Mouse (Mus musculus): ENCODE data around the gene Usp20. TPM values are rescaled to one million over a fixed set of nuclear protein-coding genes. Genes with fewer than 3 reads are reported as not detected.

The Usp20 gene
- total and polyA plus RNA-seq, 3 experiments = 3.4 to 13.8 (median 12.0) TPM

- Histone ChIP-seq H3K9me3 (replicated peaks; ENCODE audit: low read length) (peaks cover 5% of the 10 kb centered on the region), H3K4me3 (replicated peaks in 1 of 3; ENCODE audit: low read depth in 2 of 3, low read length in 2 of 3, poor library complexity in 1 of 3) (no peak overlapping the region), H3K4me2 (ENCODE audit: insufficient read depth, low read depth, poor library complexity, severe bottlenecking) (no peak overlapping the region), H3K79me2 (replicated peaks; ENCODE audit: control insufficient read depth, extremely low read depth, insufficient read depth, poor library complexity, severe bottlenecking) (no peaks in the 10 kb centered on the region), H3K4me1 (ENCODE audit: control insufficient read depth in 1 of 2, insufficient read depth in 2 of 2) (peaks cover 20 to 54% of the 10 kb centered on the region in 2 experiments), H3K27me3 (replicated peaks) (no peaks in the 10 kb centered on the region), H3K9ac (ENCODE audit: insufficient read depth, low read depth) (no peak overlapping the region), H3K27ac (ENCODE audit: insufficient read depth, low read depth) (no peak overlapping the region), H3K36me3 (replicated peaks in 1 of 2; ENCODE audit: control insufficient read depth in 1 of 2, insufficient read depth in 1 of 2, low read length in 1 of 2) (peaks cover 59 to 94% of the 10 kb centered on the region in 2 experiments)
- dilution Hi-C loops (cut with MboI; ENCODE audit: extremely low pct_ligation_motif_present, extremely low pct_unique_long_range_greater_than_20kb, low sequenced_read_pairs) = no loop called here
- in situ Hi-C loops (cut with MboI; ENCODE audit: low pct_ligation_motif_present, low pct_unique_long_range_greater_than_20kb, low sequenced_read_pairs) = no loop called here
- no peak for TF ChIP-seq IRF4 (IDR thresholded peaks at IDR 0.05; ENCODE audit: low read depth, low read length)
- TF ChIP-seq TBP (conservative IDR thresholded peaks at IDR 0.05; ENCODE audit: low read depth, low read length) = no peak
- TF ChIP-seq MEF2A (IDR thresholded peaks at IDR 0.05; ENCODE audit: borderline replicate concordance, low read depth, low read length) = no peak
- no peak for TF ChIP-seq USF1 (IDR thresholded peaks at IDR 0.05; ENCODE audit: low read depth, low read length)
- TF ChIP-seq SMC3 (IDR thresholded peaks at IDR 0.05; ENCODE audit: low read depth, low read length) = no peak
- TF ChIP-seq ELF1 (IDR thresholded peaks at IDR 0.05; ENCODE audit: low read depth, low read length) = no peak
- no peak for TF ChIP-seq MXI1 (IDR thresholded peaks at IDR 0.05; ENCODE audit: low read depth, low read length)
- no peak for DNase-seq (ENCODE audit: extremely low read depth)
Measured at GRCm38 (mm10) chr2:31042881-31043280, 60.8 kb downstream of the Usp20 start.

GRCm38 (mm10) chr2:31043856-31044255 is 61.8 kb downstream of the Usp20 start:
- in situ Hi-C loops (cut with MboI; ENCODE audit: low pct_ligation_motif_present, low pct_unique_long_range_greater_than_20kb, low sequenced_read_pairs) (no loop called here), dilution Hi-C loops (cut with MboI; ENCODE audit: extremely low pct_ligation_motif_present, extremely low pct_unique_long_range_greater_than_20kb, low sequenced_read_pairs) (no loop called here)
- H3K9me3 ChIP-seq (replicated peaks; ENCODE audit: low read length) = peaks cover 5% of the 10 kb centered on the region
- no peak overlapping the region for H3K9ac ChIP-seq (ENCODE audit: insufficient read depth, low read depth)
- H3K4me2 ChIP-seq (ENCODE audit: insufficient read depth, low read depth, poor library complexity, severe bottlenecking) = no peak overlapping the region
- peaks cover 57 to 94% of the 10 kb centered on the region in 2 experiments for H3K36me3 ChIP-seq (replicated peaks in 1 of 2; ENCODE audit: control insufficient read depth in 1 of 2, insufficient read depth in 1 of 2, low read length in 1 of 2)
- no peak overlapping the region for H3K4me3 ChIP-seq (replicated peaks in 1 of 3; ENCODE audit: low read depth in 2 of 3, low read length in 2 of 3, poor library complexity in 1 of 3)
- DNase-seq (ENCODE audit: extremely low read depth) = no peak
- H3K27me3 ChIP-seq (replicated peaks) = no peaks in the 10 kb centered on the region
- H3K4me1 ChIP-seq (ENCODE audit: control insufficient read depth in 1 of 2, insufficient read depth in 2 of 2) = peaks cover 16 to 44% of the 10 kb centered on the region in 2 experiments
- no peaks in the 10 kb centered on the region for H3K79me2 ChIP-seq (replicated peaks; ENCODE audit: control insufficient read depth, extremely low read depth, insufficient read depth, poor library complexity, severe bottlenecking)
- TF ChIP-seq GABPA (IDR thresholded peaks at IDR 0.05; ENCODE audit: insufficient replicate concordance, low read depth, low read length) = no peak
- TF ChIP-seq SIN3A (IDR thresholded peaks at IDR 0.05; ENCODE audit: low read length) = no peak
- TF ChIP-seq TBP (conservative IDR thresholded peaks at IDR 0.05; ENCODE audit: low read depth, low read length) = no peak
- TF ChIP-seq JUN (IDR thresholded peaks at IDR 0.05; ENCODE audit: insufficient read depth, low read depth, low read length) = no peak
- no peak for TF ChIP-seq TCF12 (IDR thresholded peaks at IDR 0.05; ENCODE audit: low read depth, low read length)
- no peak for TF ChIP-seq ETS1 (conservative IDR thresholded peaks at IDR 0.05; ENCODE audit: low read depth, low read length)
- no peak for TF ChIP-seq NRF1 (IDR thresholded peaks at IDR 0.05; ENCODE audit: low read depth, low read length)
- no peak for TF ChIP-seq CHD2 (IDR thresholded peaks at IDR 0.05; ENCODE audit: low read length)
- TF ChIP-seq KAT2A (IDR thresholded peaks at IDR 0.05; ENCODE audit: insufficient replicate concordance, low read length) = no peak
- H3K27ac ChIP-seq (ENCODE audit: insufficient read depth, low read depth) = no peak overlapping the region

Data from CH12.LX (cell line).